Mouse (Mus musculus): Measurements from ENCODE around the gene 4930503B20Rik. TPM values are rescaled to one million over a fixed set of nuclear protein-coding genes. Genes with fewer than 3 reads are reported as not detected.

4930503B20Rik gene
- total and polyA plus RNA-seq, 2 experiments from 2014 or later, result not detected

- Histone ChIP-seq H3K9me3 (replicated peaks; ENCODE audit: control insufficient read depth, low read length) (no peaks in the 10 kb centered on the region), H3K27me3 (ENCODE audit: control insufficient read depth, insufficient read depth, low read length) (no peaks in the 10 kb centered on the region), H3K4me3 (ENCODE audit: low read depth, low read length) (no peak overlapping the region), H3K4me1 (ENCODE audit: control insufficient read depth, insufficient read depth) (0 out of 2 replicates have a peak, but pooled peaks cover 4% of the 10 kb centered on the region), H3K9ac (replicated peaks; ENCODE audit: low read depth, low read length) (no peak overlapping the region), H3K4me2 (ENCODE audit: low read depth, low read length) (no peak overlapping the region), H3K36me3 (replicated peaks; ENCODE audit: control insufficient read depth, insufficient read depth, low read length) (no peaks in the 10 kb centered on the region), H3K27ac (ENCODE audit: low read depth) (no peak overlapping the region)
- DNase-seq (ENCODE audit: low spot score), result no peak
- no peak for TF ChIP-seq CTCF (IDR thresholded peaks at IDR 0.05; ENCODE audit: low read depth)
- TF ChIP-seq EP300 (IDR thresholded peaks at IDR 0.05; ENCODE audit: low read depth), result no peak
- ATAC-seq (ENCODE audit: insufficient read depth, low read depth), result no peak
- 68% methylated on average over 10 of the region's 10 CpGs for WGBS
These were observed 40.8 kb downstream of the 4930503B20Rik start for GRCm38 (mm10) chr3:146610322-146610721.

GRCm38 (mm10) chr3:146607368-146607767, 43.7 kb downstream of the 4930503B20Rik start:
- 0 out of 2 replicates have a peak, but pooled peaks cover 4% of the 10 kb centered on the region for H3K4me1 ChIP-seq (ENCODE audit: control insufficient read depth, insufficient read depth)
- H3K27me3 ChIP-seq (ENCODE audit: control insufficient read depth, insufficient read depth, low read length), result no peaks in the 10 kb centered on the region
- H3K4me3 ChIP-seq (ENCODE audit: low read depth, low read length), result no peak overlapping the region
- no peak overlapping the region for H3K4me2 ChIP-seq (ENCODE audit: low read depth, low read length)
- H3K9me3 ChIP-seq (replicated peaks; ENCODE audit: control insufficient read depth, low read length), result no peaks in the 10 kb centered on the region
- ATAC-seq (ENCODE audit: insufficient read depth, low read depth) (no peak), DNase-seq (ENCODE audit: low spot score) (no peak)
- no peak overlapping the region for H3K9ac ChIP-seq (replicated peaks; ENCODE audit: low read depth, low read length)
- H3K27ac ChIP-seq (ENCODE audit: low read depth), result no peak overlapping the region
- WGBS, result 32% methylated on average over 1 of the region's 1 CpGs
- no peak for TF ChIP-seq EP300 (IDR thresholded peaks at IDR 0.05; ENCODE audit: low read depth)
- TF ChIP-seq CTCF (IDR thresholded peaks at IDR 0.05; ENCODE audit: low read depth), result no peak
- H3K36me3 ChIP-seq (replicated peaks; ENCODE audit: control insufficient read depth, insufficient read depth, low read length), result no peaks in the 10 kb centered on the region

- no peak for TF ChIP-seq EP300 (IDR thresholded peaks at IDR 0.05; ENCODE audit: low read depth)
- TF ChIP-seq CTCF (IDR thresholded peaks at IDR 0.05; ENCODE audit: low read depth), result no peak
- Histone ChIP-seq H3K9me3 (replicated peaks; ENCODE audit: control insufficient read depth, low read length) (no peaks in the 10 kb centered on the region), H3K4me1 (ENCODE audit: control insufficient read depth, insufficient read depth) (peaks cover 6% of the 10 kb centered on the region), H3K4me2 (ENCODE audit: low read depth, low read length) (no peak overlapping the region), H3K4me3 (ENCODE audit: low read depth, low read length) (no peak overlapping the region), H3K27me3 (ENCODE audit: control insufficient read depth, insufficient read depth, low read length) (no peaks in the 10 kb centered on the region), H3K36me3 (replicated peaks; ENCODE audit: control insufficient read depth, insufficient read depth, low read length) (no peaks in the 10 kb centered on the region), H3K27ac (ENCODE audit: low read depth) (no peak overlapping the region), H3K9ac (replicated peaks; ENCODE audit: low read depth, low read length) (no peak overlapping the region)
- DNase-seq (ENCODE audit: low spot score) (no peak), ATAC-seq (ENCODE audit: insufficient read depth, low read depth) (no peak)
- WGBS, result 54% methylated on average over 9 of the region's 9 CpGs
These were observed 46.5 kb downstream of the 4930503B20Rik start for GRCm38 (mm10) chr3:146604647-146605046.

- Histone ChIP-seq H3K4me1 (ENCODE audit: control insufficient read depth, insufficient read depth) (peaks cover 6% of the 10 kb centered on the region), H3K27ac (ENCODE audit: low read depth) (no peak overlapping the region), H3K4me2 (ENCODE audit: low read depth, low read length) (no peak overlapping the region), H3K9me3 (replicated peaks; ENCODE audit: control insufficient read depth, low read length) (no peaks in the 10 kb centered on the region), H3K4me3 (ENCODE audit: low read depth, low read length) (no peak overlapping the region), H3K27me3 (ENCODE audit: control insufficient read depth, insufficient read depth, low read length) (no peaks in the 10 kb centered on the region), H3K9ac (replicated peaks; ENCODE audit: low read depth, low read length) (no peak overlapping the region), H3K36me3 (replicated peaks; ENCODE audit: control insufficient read depth, insufficient read depth, low read length) (no peaks in the 10 kb centered on the region)
- DNase-seq (ENCODE audit: low spot score) (no peak), ATAC-seq (ENCODE audit: insufficient read depth, low read depth) (no peak)
- 83% methylated on average over 3 of the region's 3 CpGs for WGBS
- TF ChIP-seq EP300 (IDR thresholded peaks at IDR 0.05; ENCODE audit: low read depth) (no peak), CTCF (IDR thresholded peaks at IDR 0.05; ENCODE audit: low read depth) (no peak)
These were observed 48.6 kb downstream of the 4930503B20Rik start for GRCm38 (mm10) chr3:146602531-146602930.

- WGBS, result 33% methylated on average over 2 of the region's 2 CpGs
- Histone ChIP-seq H3K9ac (replicated peaks; ENCODE audit: low read depth, low read length) (no peak overlapping the region), H3K36me3 (replicated peaks; ENCODE audit: control insufficient read depth, insufficient read depth, low read length) (no peaks in the 10 kb centered on the region), H3K4me2 (ENCODE audit: low read depth, low read length) (no peak overlapping the region), H3K4me3 (ENCODE audit: low read depth, low read length) (no peak overlapping the region), H3K9me3 (replicated peaks; ENCODE audit: control insufficient read depth, low read length) (no peaks in the 10 kb centered on the region), H3K27ac (ENCODE audit: low read depth) (no peak overlapping the region), H3K27me3 (ENCODE audit: control insufficient read depth, insufficient read depth, low read length) (no peaks in the 10 kb centered on the region), H3K4me1 (ENCODE audit: control insufficient read depth, insufficient read depth) (peaks cover 6% of the 10 kb centered on the region)
- ATAC-seq (ENCODE audit: insufficient read depth, low read depth), result no peak
- no peak for DNase-seq (ENCODE audit: low spot score)
- TF ChIP-seq EP300 (IDR thresholded peaks at IDR 0.05; ENCODE audit: low read depth), result no peak
- TF ChIP-seq CTCF (IDR thresholded peaks at IDR 0.05; ENCODE audit: low read depth), result no peak
These were observed 49.9 kb downstream of the 4930503B20Rik start for GRCm38 (mm10) chr3:146601205-146601604.

- no peaks in the 10 kb centered on the region for H3K36me3 ChIP-seq (replicated peaks; ENCODE audit: control insufficient read depth, insufficient read depth, low read length)
- 87% methylated on average over 6 of the region's 6 CpGs for WGBS
- peaks cover 6% of the 10 kb centered on the region for H3K4me1 ChIP-seq (ENCODE audit: control insufficient read depth, insufficient read depth)
- H3K9me3 ChIP-seq (replicated peaks; ENCODE audit: control insufficient read depth, low read length), result no peaks in the 10 kb centered on the region
- H3K27ac ChIP-seq (ENCODE audit: low read depth), result no peak overlapping the region
- H3K4me3 ChIP-seq (ENCODE audit: low read depth, low read length), result no peak overlapping the region
- no peaks in the 10 kb centered on the region for H3K27me3 ChIP-seq (ENCODE audit: control insufficient read depth, insufficient read depth, low read length)
- no peak for ATAC-seq (ENCODE audit: insufficient read depth, low read depth)
- no peak for DNase-seq (ENCODE audit: low spot score)
- H3K9ac ChIP-seq (replicated peaks; ENCODE audit: low read depth, low read length), result no peak overlapping the region
- H3K4me2 ChIP-seq (ENCODE audit: low read depth, low read length), result no peak overlapping the region
- TF ChIP-seq CTCF (IDR thresholded peaks at IDR 0.05; ENCODE audit: low read depth) (no peak), EP300 (IDR thresholded peaks at IDR 0.05; ENCODE audit: low read depth) (no peak)
These were observed 51.8 kb downstream of the 4930503B20Rik start for GRCm38 (mm10) chr3:146599198-146599900.

Data from heart, postnatal 0 days (tissue).